In genomic region chr2:31893110-31893669, GRCm38 (mm10) we compare ENCODE assay signal across 20 mouse cellular contexts. TPM values are rescaled to one million over a fixed set of nuclear protein-coding genes. Genes with fewer than 3 reads are reported as not detected.
A peak's percentile ranks its signal among the peaks of the same experiment; 100 is the strongest.
DNase-seq lines count a peak whose midpoint lies in the region; ATAC-seq lines count a peak whose summit lies in the region.
"Had no signal": no experiment of that assay in that cellular context is flagged by ENCODE, and none has a peak within 500 bp of the region (broad histone marks: within the 10 kb centered on the region; RNA-seq: fewer than 3 reads in every experiment).

No protein-coding gene starts in this region.

- no peaks in the 10 kb centered on the region for H3K36me3 ChIP-seq in embryonic facial prominence, embryonic 15.5 days
- no peaks in the 10 kb centered on the region for H3K36me3 ChIP-seq in limb, embryonic 13.5 days
- H3K36me3 ChIP-seq in midbrain, embryonic 10.5 days: no peaks in the 10 kb centered on the region
- H3K36me3 ChIP-seq: hindbrain, embryonic 13.5 days; intestine, embryonic 15.5 days; liver, embryonic 15.5 days had no signal

- H3K4me2 ChIP-seq in embryonic facial prominence, embryonic 15.5 days (replicated peaks): no peak overlapping the region
- H3K4me2 ChIP-seq in limb, embryonic 13.5 days (replicated peaks): no peak overlapping the region
- H3K4me2 ChIP-seq: forebrain, embryonic 13.5 days; hindbrain, embryonic 13.5 days; intestine, embryonic 15.5 days; liver, embryonic 15.5 days had no signal

- H3K27ac ChIP-seq in embryonic facial prominence, embryonic 15.5 days (replicated peaks): peak overlapping the region; percentile 87
- H3K27ac ChIP-seq in limb, embryonic 13.5 days: peak overlapping the region; percentile 2; the same call in 1 of the 2 replicates
- no peak overlapping the region for H3K27ac ChIP-seq in midbrain, embryonic 10.5 days (replicated peaks)
- H3K27ac ChIP-seq: forebrain, embryonic 13.5 days; intestine, embryonic 15.5 days; liver, embryonic 15.5 days had no signal

- no peak overlapping the region for H3K4me3 ChIP-seq in embryonic facial prominence, embryonic 15.5 days (replicated peaks)
- H3K4me3 ChIP-seq in limb, embryonic 13.5 days: no peak overlapping the region
- H3K4me3 ChIP-seq in midbrain, embryonic 10.5 days: no peak overlapping the region
- H3K4me3 ChIP-seq: forebrain, embryonic 13.5 days; hindbrain, embryonic 13.5 days; intestine, embryonic 15.5 days; liver, embryonic 15.5 days had no signal

- peak; percentile 36 for DNase-seq in embryo, embryonic 11 days
- DNase-seq in embryo, embryonic 10.5 days (ENCODE audit: low spot score): no peak
- peak; percentile 41 to 62 for DNase-seq in kidney, postnatal 4 days
- DNase-seq in kidney, postnatal 14 days: no peak
- no peak for DNase-seq in midbrain, embryonic 10.5 days (ENCODE audit: low spot score)
- DNase-seq in heart, postnatal 36 days: no peak
- DNase-seq: cerebellum, adult 9-10 months; spleen, adult 18-20 months had no signal

- intact Hi-C loops in heart, postnatal 36 days (cut with DNase I): no loop called here

- 56% methylated on average over 10 of the region's 10 CpGs for WGBS in embryonic facial prominence, embryonic 15.5 days
- WGBS in limb, embryonic 13.5 days: 40% methylated on average over 10 of the region's 10 CpGs
- 81% methylated on average over 10 of the region's 10 CpGs for WGBS in midbrain, embryonic 10.5 days

- peaks cover 44% of the 10 kb centered on the region for H3K4me1 ChIP-seq in embryonic facial prominence, embryonic 15.5 days
- H3K4me1 ChIP-seq in limb, embryonic 13.5 days: peaks cover 32% of the 10 kb centered on the region
- peaks cover 12% of the 10 kb centered on the region; the same call in 1 of the 2 replicates for H3K4me1 ChIP-seq in midbrain, embryonic 10.5 days
- H3K4me1 ChIP-seq: liver, embryonic 15.5 days had no signal

- no peak overlapping the region for H3K9ac ChIP-seq in embryonic facial prominence, embryonic 15.5 days
- H3K9ac ChIP-seq in limb, embryonic 13.5 days: no peak overlapping the region
- H3K9ac ChIP-seq: forebrain, embryonic 13.5 days; hindbrain, embryonic 13.5 days; intestine, embryonic 15.5 days; liver, embryonic 15.5 days had no signal

- no peaks in the 10 kb centered on the region for H3K9me3 ChIP-seq in embryonic facial prominence, embryonic 15.5 days (replicated peaks)
- no peaks in the 10 kb centered on the region for H3K9me3 ChIP-seq in limb, embryonic 13.5 days
- H3K9me3 ChIP-seq in midbrain, embryonic 10.5 days (replicated peaks): no peaks in the 10 kb centered on the region
- H3K9me3 ChIP-seq: forebrain, embryonic 13.5 days; hindbrain, embryonic 13.5 days; intestine, embryonic 15.5 days; liver, embryonic 15.5 days had no signal

- H3K27me3 ChIP-seq in embryonic facial prominence, embryonic 15.5 days: peaks cover 15% of the 10 kb centered on the region
- H3K27me3 ChIP-seq in limb, embryonic 13.5 days: peaks cover 20% of the 10 kb centered on the region
- peaks cover 24% of the 10 kb centered on the region for H3K27me3 ChIP-seq in midbrain, embryonic 10.5 days (ENCODE audit: low read depth, poor library complexity, severe bottlenecking)

- 0 out of 2 replicates have a peak, but pooled peaks have one; percentile 22 for ATAC-seq in embryonic facial prominence, embryonic 15.5 days (ENCODE audit: insufficient number of reproducible peaks, low FRiP score, low TSS enrichment, low read depth)
- no peak for ATAC-seq in limb, embryonic 13.5 days (ENCODE audit: low FRiP score, low read depth)
- ATAC-seq: forebrain, embryonic 13.5 days; intestine, embryonic 15.5 days; lung, postnatal 0 days; midbrain, embryonic 16.5 days; Patski had no signal

RNA-seq across cellular contexts. Expression of gene Lamc3, which starts 6.1 kb away (rescaled TPM):
- 6.1 and 7.2 TPM in 2 replicates for polyA plus RNA-seq in embryonic facial prominence, embryonic 15.5 days (2015; fragmentation: Nextera tagmentation; extraction: Ambion mirVana)
- 0.28 and 0.34 TPM in 2 replicates for polyA plus RNA-seq in limb, embryonic 13.5 days (2015; fragmentation: Nextera tagmentation; extraction: Ambion mirVana)
- 12.3 and 15.7 TPM in 2 replicates for polyA plus RNA-seq in midbrain, embryonic 10.5 days (2016; fragmentation: Nextera tagmentation; extraction: Ambion mirVana)
- total RNA-seq in heart, postnatal 36 days (2021): 1 to 10 TPM in 1 of 2 experiments, under 1 TPM in 1; 0.67 to 1.0 TPM
- total RNA-seq: megakaryocyte progenitor cell, adult 5-6 weeks had no signal
- polyA plus RNA-seq: liver, embryonic 15.5 days had no signal

RNA-seq across cellular contexts. Expression of gene Fibcd1, which starts 47.4 kb away (rescaled TPM):
- 0.22 and 0.29 TPM in 2 replicates for polyA plus RNA-seq in embryonic facial prominence, embryonic 15.5 days (2015; fragmentation: Nextera tagmentation; extraction: Ambion mirVana)
- 0.24 and 0.25 TPM in 2 replicates for polyA plus RNA-seq in limb, embryonic 13.5 days (2015; fragmentation: Nextera tagmentation; extraction: Ambion mirVana)
- polyA plus RNA-seq in midbrain, embryonic 10.5 days (2016; fragmentation: Nextera tagmentation; extraction: Ambion mirVana): 1.2 and 1.5 TPM in 2 replicates
- not detected for total RNA-seq in heart, postnatal 36 days (2021)
- total RNA-seq: megakaryocyte progenitor cell, adult 5-6 weeks had no signal
- polyA plus RNA-seq: heart, postnatal 0 days; liver, embryonic 15.5 days; stomach, embryonic 14.5 days had no signal

RNA-seq across cellular contexts. Expression of gene Aif1l, which starts 56.7 kb away (rescaled TPM):
- 23.8 and 26.6 TPM in 2 replicates for polyA plus RNA-seq in embryonic facial prominence, embryonic 15.5 days (2015; fragmentation: Nextera tagmentation; extraction: Ambion mirVana)
- polyA plus RNA-seq in limb, embryonic 13.5 days (2015; fragmentation: Nextera tagmentation; extraction: Ambion mirVana): 50.3 and 54.3 TPM in 2 replicates
- 68.3 and 76.2 TPM in 2 replicates for polyA plus RNA-seq in midbrain, embryonic 10.5 days (2016; fragmentation: Nextera tagmentation; extraction: Ambion mirVana)
- 1 to 10 TPM; 1.6 to 3.2 TPM for total RNA-seq in heart, postnatal 36 days (2021)

Comparison
In these comparisons a context has a peak if more than half of its experiments do, and no peak if none do; other contexts are left out.
1. DNase-seq: peak in embryo, embryonic 11 days (single experiment) and kidney, postnatal 4 days (2 of 2); none in embryo, embryonic 10.5 days (single experiment), kidney, postnatal 14 days (single experiment), midbrain, embryonic 10.5 days (single experiment) and heart, postnatal 36 days (0 of 2).